Mouse (Mus musculus) spleen, adult 2 months (tissue): ENCODE results near the gene Cd244a.

Source experiments
- CTCF ChIP-seq: fragments of 200-500 bp; IDR thresholded peaks from 2 replicates; pipeline ENCODE4 v1.5.1; 2011; ENCODE audit warnings: mild to moderate bottlenecking, inconsistent platforms; ENCODE audit not compliant: insufficient read depth, insufficient read length, insufficient replicate concordance; ENCODE audit errors: extremely low read depth
- POLR2A ChIP-seq: fragments of 200-500 bp; IDR thresholded peaks from 2 replicates; pipeline ENCODE4 v1.6.1; 2011; ENCODE audit warnings: low read depth, low read length, inconsistent platforms

DNA sequence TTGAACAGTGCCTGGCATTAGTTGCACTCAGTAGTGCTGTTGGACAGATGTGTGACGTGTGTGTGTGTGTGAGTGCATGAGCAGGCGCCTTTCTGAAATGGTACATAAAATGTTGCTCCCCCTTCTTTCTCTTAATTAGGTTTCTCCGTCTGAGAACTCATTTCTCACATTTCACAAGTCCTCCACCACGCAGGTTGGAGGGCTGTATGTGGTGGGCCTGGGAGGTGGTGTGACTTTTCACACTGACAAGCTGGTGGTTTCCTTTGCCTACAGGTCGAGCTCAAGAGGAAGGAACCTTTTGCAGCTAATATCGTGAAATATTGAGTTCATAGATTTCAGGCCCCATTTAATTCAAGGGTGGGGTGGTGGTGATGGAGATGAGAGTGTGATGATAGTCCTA lies 70.2 kb downstream of the Cd244a start:
- TF ChIP-seq CTCF (no peak), POLR2A (no peak)
